Mouse (Mus musculus) hindbrain, embryonic 16.5 days (tissue): ENCODE data around the gene St5. TPM values are rescaled to one million over a fixed set of nuclear protein-coding genes. Genes with fewer than 3 reads are reported as not detected.

Experiments used
- ATAC-seq: fragments of 200-750 bp; cut with Nextera tagmentation; 2 replicates; pipeline ENCODE4 v1.8.0; 2017; ENCODE audit warnings: moderate TSS enrichment, moderate library complexity
- H3K27ac ChIP-seq: fragments of 300-500 bp; sonication (generic); 2 replicates; pipeline ENCODE4 v1.5.1; 2014; ENCODE audit warnings: low read depth, mild to moderate bottlenecking, control low read depth, low read length, moderate library complexity
- H3K27me3 ChIP-seq: fragments of 300-500 bp; sonication (generic); replicated peaks from 2 replicates; pipeline ENCODE4 v1.6.1; 2014; ENCODE audit warnings: low read length; ENCODE audit not compliant: control insufficient read depth, insufficient read depth
- H3K36me3 ChIP-seq: fragments of 300-500 bp; sonication (generic); 2 replicates; pipeline ENCODE4 v1.6.1; 2014; ENCODE audit warnings: mild to moderate bottlenecking, low read length, moderate library complexity, mixed read lengths; ENCODE audit not compliant: control insufficient read depth, insufficient read depth
- H3K4me1 ChIP-seq: fragments of 300-500 bp; sonication (generic); 2 replicates; pipeline ENCODE4 v1.6.1; 2014; ENCODE audit warnings: low read depth, low read length; ENCODE audit not compliant: control insufficient read depth, insufficient read depth
- H3K4me2 ChIP-seq: fragments of 300-500 bp; sonication (generic); 2 replicates; pipeline ENCODE4 v1.6.1; 2014; ENCODE audit warnings: mild to moderate bottlenecking, low read length, control low read depth, moderate library complexity
- H3K4me3 ChIP-seq: fragments of 300-500 bp; sonication (generic); 2 replicates; pipeline ENCODE4 v1.5.1; 2014; ENCODE audit warnings: mild to moderate bottlenecking, low read length, control low read depth, moderate library complexity
- H3K9ac ChIP-seq: fragments of 300-500 bp; sonication (generic); 2 replicates; pipeline ENCODE4 v1.6.1; 2014; ENCODE audit warnings: low read depth, mild to moderate bottlenecking, control low read depth, low read length, moderate library complexity
- H3K9me3 ChIP-seq: fragments of 300-500 bp; sonication (generic); 2 replicates; pipeline ENCODE4 v1.6.1; 2014; ENCODE audit warnings: mild to moderate bottlenecking, low read length, moderate library complexity; ENCODE audit not compliant: control insufficient read depth
- WGBS: fragments of 180-500 bp; shearing (Covaris S2); extraction: QIAGEN DNeasy Blood & Tissue Kit; methylation state at CpG from one replicate; pipeline ENCODE4 v1.1.7; 2014; 5-methylcytosine and 5-hydroxymethylcytosine counted together
- polyA plus RNA-seq: library from polyadenylated mRNA; unstranded; fragments of >200 nt; fragmentation: Nextera tagmentation; extraction: Ambion mirVana; gene quantifications from 2 replicates; pipeline ENCODE4 v1.2.1, GENCODE M21; 2015

St5 gene
- polyA plus RNA-seq, 1 experiment from 2014 or later: 21.3 TPM

GRCm38 (mm10) chr7:109659278-109659677, 44.1 kb downstream of the St5 start:
- 94% methylated on average over 2 of the region's 2 CpGs for WGBS
- Histone ChIP-seq H3K4me1 (no peaks in the 10 kb centered on the region), H3K27ac (no peak overlapping the region), H3K4me3 (no peak overlapping the region), H3K36me3 (no peaks in the 10 kb centered on the region), H3K27me3 (no peaks in the 10 kb centered on the region), H3K9ac (no peak overlapping the region), H3K9me3 (no peaks in the 10 kb centered on the region), H3K4me2 (no peak overlapping the region)
- no peak for ATAC-seq

- no peak overlapping the region for H3K4me3 ChIP-seq
- H3K27ac ChIP-seq: no peak overlapping the region
- no peak overlapping the region for H3K4me2 ChIP-seq
- H3K9me3 ChIP-seq: no peaks in the 10 kb centered on the region
- ATAC-seq: no peak
- WGBS: 63% methylated on average over 6 of the region's 6 CpGs
- H3K36me3 ChIP-seq: no peaks in the 10 kb centered on the region
- H3K9ac ChIP-seq: no peak overlapping the region
- H3K27me3 ChIP-seq: no peaks in the 10 kb centered on the region
- no peaks in the 10 kb centered on the region for H3K4me1 ChIP-seq
These were observed 45.5 kb downstream of the St5 start for GRCm38 (mm10) chr7:109657884-109658283.

GRCm38 (mm10) chr7:109654871-109655270, 48.5 kb downstream of the St5 start:
- H3K36me3 ChIP-seq: no peaks in the 10 kb centered on the region
- H3K4me1 ChIP-seq: no peaks in the 10 kb centered on the region
- 86% methylated on average over 5 of the region's 5 CpGs for WGBS
- no peaks in the 10 kb centered on the region for H3K9me3 ChIP-seq
- no peak overlapping the region for H3K4me2 ChIP-seq
- ATAC-seq: no peak
- no peaks in the 10 kb centered on the region for H3K27me3 ChIP-seq
- no peak overlapping the region for H3K9ac ChIP-seq
- no peak overlapping the region for H3K4me3 ChIP-seq
- no peak overlapping the region for H3K27ac ChIP-seq

GRCm38 (mm10) chr7:109648812-109649594, 54.4 kb downstream of the St5 start:
- WGBS: 82% methylated on average over 10 of the region's 10 CpGs
- ATAC-seq: no peak
- no peaks in the 10 kb centered on the region for H3K36me3 ChIP-seq
- H3K4me1 ChIP-seq: no peaks in the 10 kb centered on the region
- no peaks in the 10 kb centered on the region for H3K27me3 ChIP-seq
- H3K9me3 ChIP-seq: no peaks in the 10 kb centered on the region
- no peak overlapping the region for H3K4me2 ChIP-seq
- H3K9ac ChIP-seq: no peak overlapping the region
- H3K4me3 ChIP-seq: no peak overlapping the region
- H3K27ac ChIP-seq: no peak overlapping the region

GRCm38 (mm10) chr7:109646574-109646973, 56.8 kb downstream of the St5 start:
- Histone ChIP-seq H3K4me3 (no peak overlapping the region), H3K36me3 (no peaks in the 10 kb centered on the region), H3K4me1 (no peaks in the 10 kb centered on the region), H3K27me3 (no peaks in the 10 kb centered on the region), H3K27ac (no peak overlapping the region), H3K9ac (no peak overlapping the region), H3K4me2 (no peak overlapping the region), H3K9me3 (no peaks in the 10 kb centered on the region)
- WGBS: 57% methylated on average over 3 of the region's 3 CpGs
- no peak for ATAC-seq

GRCm38 (mm10) chr7:109643305-109643994, 60.0 kb downstream of the St5 start:
- H3K27ac ChIP-seq: no peak overlapping the region
- no peak for ATAC-seq
- H3K36me3 ChIP-seq: no peaks in the 10 kb centered on the region
- no peaks in the 10 kb centered on the region; the same call in 1 of the 2 replicates for H3K4me1 ChIP-seq
- no peaks in the 10 kb centered on the region for H3K9me3 ChIP-seq
- H3K4me2 ChIP-seq: no peak overlapping the region
- H3K27me3 ChIP-seq: no peaks in the 10 kb centered on the region
- H3K9ac ChIP-seq: no peak overlapping the region
- WGBS: 90% methylated on average over 18 of the region's 18 CpGs
- no peak overlapping the region for H3K4me3 ChIP-seq

- no peaks in the 10 kb centered on the region for H3K9me3 ChIP-seq
- H3K36me3 ChIP-seq: no peaks in the 10 kb centered on the region
- no peaks in the 10 kb centered on the region; the same call in 1 of the 2 replicates for H3K4me1 ChIP-seq
- no peak overlapping the region for H3K4me2 ChIP-seq
- ATAC-seq: no peak
- no peak overlapping the region for H3K4me3 ChIP-seq
- H3K27me3 ChIP-seq: no peaks in the 10 kb centered on the region
- H3K27ac ChIP-seq: no peak overlapping the region
- H3K9ac ChIP-seq: no peak overlapping the region
- WGBS: 48% methylated on average over 1 of the region's 1 CpGs
These were observed 61.4 kb downstream of the St5 start for GRCm38 (mm10) chr7:109641963-109642362.

- H3K9me3 ChIP-seq: no peaks in the 10 kb centered on the region
- no peaks in the 10 kb centered on the region for H3K27me3 ChIP-seq
- 78% methylated on average over 8 of the region's 8 CpGs for WGBS
- no peaks in the 10 kb centered on the region for H3K36me3 ChIP-seq
- no peak overlapping the region for H3K4me3 ChIP-seq
- H3K4me2 ChIP-seq: no peak overlapping the region
- no peaks in the 10 kb centered on the region; the same call in 1 of the 2 replicates for H3K4me1 ChIP-seq
- H3K27ac ChIP-seq: no peak overlapping the region
- no peak for ATAC-seq
- no peak overlapping the region for H3K9ac ChIP-seq
These were observed 62.3 kb downstream of the St5 start for GRCm38 (mm10) chr7:109641102-109641501.

- Histone ChIP-seq H3K9me3 (no peaks in the 10 kb centered on the region), H3K4me1 (no peaks in the 10 kb centered on the region; the same call in 1 of the 2 replicates), H3K36me3 (no peaks in the 10 kb centered on the region), H3K9ac (no peak overlapping the region), H3K4me2 (no peak overlapping the region), H3K4me3 (no peak overlapping the region), H3K27me3 (no peaks in the 10 kb centered on the region), H3K27ac (no peak overlapping the region)
- 78% methylated on average over 5 of the region's 5 CpGs for WGBS
- ATAC-seq: no peak
These were observed 66.0 kb downstream of the St5 start for GRCm38 (mm10) chr7:109637391-109637790.
